Mouse (Mus musculus) urinary bladder, postnatal 14 days (tissue): ENCODE data around the gene Mtmr12.

ENCODE experiments used
- DNase-seq: peaks from one replicate; pipeline ENCODE4 v3.0.0; 2021; ENCODE audit warnings: low spot score

Mtmr12 gene

GRCm38 (mm10) chr15:12275091-12275623 lies 70.3 kb downstream of the Mtmr12 start:
- DNase-seq, result no peak

- no peak for DNase-seq
Observed at GRCm38 (mm10) chr15:12279816-12280215, 75.0 kb downstream of the Mtmr12 start.

DNA sequence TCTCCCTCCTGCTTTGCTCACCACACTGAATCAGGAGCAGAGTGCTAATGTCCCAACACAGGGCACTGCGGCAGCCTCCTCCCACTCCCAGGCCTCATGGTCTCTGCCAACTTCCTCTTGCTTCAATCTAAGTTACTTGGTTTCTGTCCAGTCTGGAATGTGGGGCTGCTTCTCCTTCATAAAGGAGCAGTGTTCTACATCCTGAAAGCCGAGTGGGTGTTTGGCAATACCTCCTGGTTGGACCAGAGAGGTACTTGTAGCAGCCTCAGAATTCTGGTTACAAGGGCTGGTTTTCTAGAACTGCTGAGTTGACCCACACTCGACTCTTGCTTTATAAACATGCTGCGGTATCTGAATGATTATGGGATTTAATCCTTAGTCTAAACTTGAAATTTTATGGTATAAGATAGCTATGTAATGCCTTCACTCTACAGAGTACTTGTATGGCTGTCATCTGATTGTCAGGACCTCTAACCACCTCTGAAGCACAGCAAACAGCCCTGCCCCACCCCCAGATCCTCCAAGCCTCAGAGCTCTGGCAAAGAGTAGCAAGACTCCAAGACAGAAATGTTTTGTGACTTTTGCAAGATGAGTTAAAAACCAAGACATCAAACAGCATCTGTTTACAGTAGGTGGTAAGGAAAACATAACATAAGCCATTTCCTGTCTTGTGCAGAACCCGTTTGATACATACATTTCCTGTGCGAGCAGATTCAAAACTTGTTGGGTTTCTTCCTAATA lies 80.1 kb downstream of the Mtmr12 start:
- no peak for DNase-seq

- no peak for DNase-seq
Observed at GRCm38 (mm10) chr15:12285535-12285809, 80.6 kb downstream of the Mtmr12 start.

GRCm38 (mm10) chr15:12290330-12290729 lies 85.5 kb downstream of the Mtmr12 start:
- DNase-seq, result no peak

DNA sequence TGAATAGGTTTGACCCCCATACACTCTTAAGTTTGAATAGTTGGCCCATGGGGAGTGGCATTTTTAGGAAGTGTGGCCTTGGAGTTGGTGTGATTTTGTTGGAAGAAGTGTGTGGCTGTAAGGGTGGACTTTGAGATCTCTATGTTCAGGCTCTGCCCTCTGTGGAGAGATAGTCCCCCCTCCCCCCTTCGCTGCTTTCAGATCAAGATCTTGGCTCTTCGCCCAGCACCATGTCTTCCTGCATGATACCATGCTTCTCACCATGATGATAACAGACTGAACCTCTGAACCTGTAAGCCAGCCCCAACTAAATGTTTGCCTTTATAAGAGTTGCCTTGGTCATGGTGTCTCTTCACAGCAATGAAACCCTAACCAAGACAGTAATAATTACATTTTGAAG lies 86.9 kb downstream of the Mtmr12 start:
- DNase-seq, result no peak

DNA sequence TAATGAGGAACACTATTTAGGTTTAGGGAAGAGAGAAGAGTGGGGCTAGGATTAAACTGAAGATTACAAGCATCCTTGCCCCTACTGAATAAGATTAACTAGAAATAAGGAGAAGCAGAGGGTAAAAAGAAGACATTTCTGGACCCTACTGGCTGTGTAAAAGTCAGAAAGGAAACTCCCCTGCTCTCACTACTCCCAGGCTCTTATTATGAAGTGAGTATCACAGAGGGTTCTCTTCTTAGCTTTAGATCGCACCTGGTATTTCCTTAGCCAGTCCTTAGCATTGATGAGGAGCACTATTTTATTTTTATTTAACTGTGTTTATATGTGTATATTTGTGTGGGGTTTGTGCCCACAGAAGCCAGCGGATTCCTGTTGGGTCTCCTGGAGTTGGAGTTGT lies 91.4 kb downstream of the Mtmr12 start:
- no peak for DNase-seq

- no peak for DNase-seq
Observed at GRCm38 (mm10) chr15:12298231-12298737, 93.5 kb downstream of the Mtmr12 start.

GRCm38 (mm10) chr15:12301771-12302170 lies 96.9 kb downstream of the Mtmr12 start:
- DNase-seq, result no peak

DNA sequence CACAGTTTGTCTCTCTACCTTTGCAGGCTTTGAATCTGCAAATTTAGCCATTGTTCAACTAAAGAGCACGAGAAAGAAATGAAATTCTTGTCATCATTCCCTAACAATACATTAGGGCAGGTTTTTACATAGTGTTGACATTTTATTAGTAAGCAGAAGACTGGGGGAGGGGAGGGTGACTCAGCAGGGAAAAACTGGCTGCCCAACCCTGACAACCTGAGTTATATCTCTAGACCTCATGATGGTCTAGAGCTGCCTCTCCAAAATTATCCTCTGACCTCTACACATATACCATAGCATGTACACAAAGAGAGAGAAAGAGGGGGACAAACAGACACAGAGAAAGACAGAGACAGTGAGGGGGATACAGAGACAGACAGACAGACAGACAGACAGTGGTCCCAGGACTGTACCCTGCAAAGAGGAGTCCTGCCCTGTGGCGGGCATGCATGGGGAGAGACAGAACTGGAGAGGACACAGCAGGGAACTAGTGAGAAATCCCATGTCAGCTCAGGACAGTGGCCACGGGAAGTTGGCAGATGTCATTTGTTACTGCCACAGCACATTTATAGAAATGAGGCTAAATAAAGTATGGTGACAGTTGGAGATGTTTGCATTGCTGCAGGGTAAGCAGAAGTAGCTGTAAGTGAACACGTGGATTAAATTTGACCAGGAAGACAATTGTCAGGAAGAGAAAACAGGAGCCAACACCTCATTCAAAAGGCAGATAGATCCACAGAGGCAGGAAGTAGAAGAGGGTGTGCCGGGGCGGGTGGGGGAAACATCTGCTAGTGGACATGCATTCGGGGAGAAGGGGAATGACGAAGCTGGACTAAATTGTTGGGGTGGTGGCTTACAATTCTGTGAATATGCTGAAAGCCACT lies 101.6 kb downstream of the Mtmr12 start:
- peak; percentile 57 for DNase-seq

DNA sequence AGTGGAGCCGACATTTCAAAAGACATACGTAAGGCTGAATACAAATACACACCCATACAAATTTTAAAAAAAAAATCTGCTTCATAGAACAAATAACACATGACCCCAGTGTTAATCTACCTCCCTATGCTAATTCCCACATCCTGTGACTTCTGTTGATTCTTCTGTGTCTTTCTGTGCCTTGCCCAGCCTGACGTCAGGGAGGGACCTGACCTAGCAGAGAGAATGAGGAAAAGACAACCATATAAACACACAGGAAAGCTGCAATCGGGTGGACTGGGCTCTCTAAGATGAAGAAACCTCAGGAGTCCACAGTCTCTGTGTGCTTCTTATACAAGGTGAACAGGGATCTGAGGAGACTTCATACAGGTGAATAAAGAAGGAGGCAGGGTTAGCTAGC lies 102.3 kb downstream of the Mtmr12 start:
- DNase-seq, result peak; percentile 25

GRCm38 (mm10) chr15:12308539-12308938 lies 103.7 kb downstream of the Mtmr12 start:
- DNase-seq, result no peak

GRCm38 (mm10) chr15:12310676-12311075 lies 105.8 kb downstream of the Mtmr12 start:
- DNase-seq, result no peak

- DNase-seq, result no peak
Observed at GRCm38 (mm10) chr15:12311465-12311864, 106.6 kb downstream of the Mtmr12 start.

DNA sequence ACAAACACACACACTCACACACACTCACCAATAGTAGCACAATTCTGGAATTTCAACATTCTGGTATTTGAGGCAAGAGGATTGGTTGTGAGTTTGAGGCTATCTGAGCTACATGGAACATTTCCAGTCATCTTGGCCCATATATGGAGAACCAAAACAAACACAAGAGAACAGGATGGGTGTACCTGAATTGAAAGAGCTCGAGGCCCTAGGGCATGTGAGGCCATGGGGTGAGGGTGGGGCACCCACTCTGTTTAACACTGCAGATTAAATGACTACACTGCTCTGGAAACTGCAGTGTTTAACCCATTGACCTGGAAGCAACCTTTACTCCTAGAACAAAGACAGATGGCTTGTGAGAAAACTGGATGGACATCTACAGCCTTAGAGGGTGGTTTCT lies 108.4 kb downstream of the Mtmr12 start:
- DNase-seq, result peak; percentile 22

DNA sequence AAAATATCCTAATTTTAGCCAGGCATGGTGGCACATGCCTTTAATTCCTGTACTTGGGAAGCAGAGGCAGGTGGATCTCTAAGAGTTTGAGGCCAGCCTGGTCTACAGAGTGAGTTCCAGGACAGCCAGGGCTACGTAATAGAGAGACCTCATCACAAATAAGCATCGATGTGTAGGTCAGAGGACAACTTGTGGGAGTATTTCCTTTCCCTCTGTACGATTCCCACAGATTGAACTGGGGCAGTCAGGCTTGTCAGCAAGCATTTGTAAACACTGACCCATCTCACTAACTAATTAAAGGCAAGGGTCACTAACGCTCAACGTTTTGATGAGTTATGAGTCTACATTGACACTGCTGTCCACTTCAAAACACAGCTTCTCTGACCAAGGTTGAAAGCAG lies 109.8 kb downstream of the Mtmr12 start:
- DNase-seq, result no peak

DNA sequence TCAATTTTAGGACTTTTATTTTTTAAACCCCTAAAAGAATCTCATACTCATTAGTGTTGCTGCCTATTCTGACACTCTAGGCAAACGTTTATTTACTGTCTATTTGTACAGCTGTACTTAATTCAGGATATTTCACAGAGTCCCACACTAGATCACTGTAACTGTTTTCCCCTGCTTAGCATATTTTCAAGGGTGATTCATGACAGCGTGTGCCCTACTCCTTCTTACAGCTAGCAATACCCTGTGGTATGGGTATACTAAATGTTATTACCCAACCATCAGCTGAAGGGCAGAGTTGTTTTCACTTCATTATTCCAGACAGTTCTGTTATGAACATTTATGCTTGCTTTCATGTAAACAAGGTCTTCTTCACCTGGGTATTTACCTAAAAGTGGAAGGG lies 111.2 kb downstream of the Mtmr12 start:
- DNase-seq, result no peak

- no peak for DNase-seq
Observed at GRCm38 (mm10) chr15:12317290-12317689, 112.5 kb downstream of the Mtmr12 start.

GRCm38 (mm10) chr15:12318451-12318850 lies 113.6 kb downstream of the Mtmr12 start:
- DNase-seq, result no peak

- DNase-seq, result no peak
Observed at GRCm38 (mm10) chr15:12319889-12320288, 115.1 kb downstream of the Mtmr12 start.

DNA sequence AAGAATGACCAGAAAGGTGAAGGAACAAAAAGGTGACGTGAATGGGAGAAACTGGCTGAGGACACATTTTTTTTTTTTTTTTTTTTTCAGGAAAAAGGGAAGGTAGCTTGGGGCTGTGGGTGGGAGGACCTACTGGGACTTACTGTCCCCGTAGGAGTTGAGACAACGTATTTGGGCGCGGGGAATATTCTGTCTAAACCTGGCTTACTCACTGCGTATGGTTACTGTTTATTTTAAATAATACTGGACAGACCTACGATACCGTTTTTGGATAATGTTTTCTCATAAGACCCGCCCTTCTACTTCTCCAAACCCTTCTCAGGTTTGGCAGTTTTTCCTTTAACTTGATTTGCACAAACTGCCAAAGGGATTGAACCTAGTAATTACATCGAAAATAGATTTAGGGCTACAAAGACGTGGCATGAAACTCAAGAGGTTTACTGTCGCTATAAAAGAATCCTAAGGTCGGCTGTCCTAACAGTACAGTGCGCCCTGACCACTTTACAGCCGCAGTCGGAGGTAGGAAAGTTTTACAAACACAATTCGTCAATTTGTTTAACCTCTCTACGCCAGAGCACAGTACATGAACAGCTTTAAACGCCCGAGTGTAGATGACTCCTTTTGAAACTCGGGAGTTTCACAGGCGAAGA lies 115.7 kb downstream of the Mtmr12 start:
- no peak for DNase-seq

GRCm38 (mm10) chr15:12321091-12321787 lies 116.4 kb downstream of the Mtmr12 start, which contains the start of gene Golph3:
TSS of gene Golph3 (plus strand) at chr15:12321450.
- DNase-seq, result peak; percentile 96
